Mouse (Mus musculus): ENCODE data around the gene Dmpk. TPM values are rescaled to one million over a fixed set of nuclear protein-coding genes. Genes with fewer than 3 reads are reported as not detected.

The Dmpk gene
- polyA plus RNA-seq, 1 experiment = 294 TPM

GRCm38 (mm10) chr7:19084921-19085473 is 1.3 kb downstream of the Dmpk start:
- H3K27me3 ChIP-seq (ENCODE audit: control insufficient read depth, insufficient read depth, insufficient read length) = no peaks in the 10 kb centered on the region
- H3K36me3 ChIP-seq (ENCODE audit: control insufficient read depth, insufficient read depth) = peaks cover 13% of the 10 kb centered on the region
- peaks cover 10% of the 10 kb centered on the region for H3K79me2 ChIP-seq (ENCODE audit: control insufficient read depth, insufficient read depth)
- H3K4me3 ChIP-seq = peak overlapping the region; percentile 74
- H3ac ChIP-seq (ENCODE audit: control insufficient read depth, insufficient read length) = peak overlapping the region; percentile 15
- H3K4me2 ChIP-seq (ENCODE audit: low read depth) = peak overlapping the region; percentile 99
- TF ChIP-seq POLR2A (IDR thresholded peaks at IDR 0.05; ENCODE audit: insufficient read length, low read depth) = no peak
- no peak for TF ChIP-seq CEBPB (IDR thresholded peaks at IDR 0.05; ENCODE audit: insufficient read depth, poor library complexity, severe bottlenecking)
- peak; percentile 69 for TF ChIP-seq SRF (IDR thresholded peaks at IDR 0.05; ENCODE audit: control insufficient read depth, insufficient read length, low read depth)
- TF ChIP-seq POLR2AphosphoS2 (IDR thresholded peaks at IDR 0.05; ENCODE audit: insufficient read length, low read depth) = peak; percentile 63

DNA sequence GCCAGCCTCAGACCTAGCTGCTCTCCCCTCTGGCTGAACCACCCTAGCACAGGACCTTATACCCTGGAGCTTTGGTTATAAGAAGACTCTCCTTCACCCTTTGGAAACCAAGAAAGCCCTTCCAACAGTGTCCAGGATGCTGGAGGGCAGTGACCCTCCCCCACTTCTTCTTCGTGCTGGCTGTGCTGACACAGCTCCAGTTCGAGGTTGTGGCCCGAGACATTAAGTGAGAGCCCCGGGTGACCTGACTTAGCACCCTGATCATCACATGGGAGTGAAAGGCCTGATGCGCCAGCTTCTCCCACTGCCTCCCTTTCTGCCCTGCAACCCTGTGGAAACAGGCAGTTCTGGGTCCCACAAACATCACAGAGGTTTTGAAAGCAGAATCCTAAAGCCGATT is 1.8 kb downstream of the Dmpk start:
- Histone ChIP-seq H3K79me2 (ENCODE audit: control insufficient read depth, insufficient read depth) (peaks cover 10% of the 10 kb centered on the region), H3K4me3 (peak overlapping the region; percentile 74), H3K27me3 (ENCODE audit: control insufficient read depth, insufficient read depth, insufficient read length) (no peaks in the 10 kb centered on the region), H3K36me3 (ENCODE audit: control insufficient read depth, insufficient read depth) (peaks cover 18% of the 10 kb centered on the region), H3K4me2 (ENCODE audit: low read depth) (peak overlapping the region; percentile 99), H3ac (ENCODE audit: control insufficient read depth, insufficient read length) (peak overlapping the region; percentile 15)
- TF ChIP-seq POLR2A (IDR thresholded peaks at IDR 0.05; ENCODE audit: insufficient read length, low read depth) (peak; percentile 48), CEBPB (IDR thresholded peaks at IDR 0.05; ENCODE audit: insufficient read depth, poor library complexity, severe bottlenecking) (no peak)

DNA sequence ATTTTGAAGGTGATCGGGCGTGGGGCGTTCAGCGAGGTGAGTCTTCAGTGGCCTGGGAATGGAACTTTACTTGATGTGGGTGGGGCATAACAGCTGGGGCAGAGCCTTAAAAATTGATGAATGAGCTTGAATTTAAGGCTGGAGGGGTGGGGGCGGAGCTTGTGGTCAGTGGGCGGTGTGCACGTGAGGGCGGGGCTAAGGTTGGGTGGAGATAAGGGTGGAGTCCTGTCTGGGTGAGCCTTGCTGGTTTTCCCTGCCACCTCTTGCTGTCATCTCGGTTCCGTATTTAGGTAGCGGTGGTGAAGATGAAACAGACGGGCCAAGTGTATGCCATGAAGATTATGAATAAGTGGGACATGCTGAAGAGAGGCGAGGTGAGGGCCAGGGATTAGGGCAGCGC is 2.4 kb downstream of the Dmpk start:
- Histone ChIP-seq H3K4me3 (peak overlapping the region; percentile 74), H3K79me2 (ENCODE audit: control insufficient read depth, insufficient read depth) (peaks cover 8% of the 10 kb centered on the region), H3ac (ENCODE audit: control insufficient read depth, insufficient read length) (peak overlapping the region; percentile 15), H3K27me3 (ENCODE audit: control insufficient read depth, insufficient read depth, insufficient read length) (no peaks in the 10 kb centered on the region), H3K4me2 (ENCODE audit: low read depth) (peak overlapping the region; percentile 99), H3K36me3 (ENCODE audit: control insufficient read depth, insufficient read depth) (peaks cover 18% of the 10 kb centered on the region)
- no peak for TF ChIP-seq MAX (IDR thresholded peaks at IDR 0.05; ENCODE audit: low read depth)
- TF ChIP-seq MYOD1 (IDR thresholded peaks at IDR 0.05; ENCODE audit: control insufficient read depth in 1 of 3, insufficient read length in 2 of 3, low read depth in 2 of 3) = peak in 2 of 3 experiments; percentile 11 to 24
- TF ChIP-seq USF1 (IDR thresholded peaks at IDR 0.05; ENCODE audit: low read depth) = peak; percentile 62
- no peak for TF ChIP-seq SRF (IDR thresholded peaks at IDR 0.05; ENCODE audit: control insufficient read depth, insufficient read length, low read depth)
- TF ChIP-seq POLR2AphosphoS2 (IDR thresholded peaks at IDR 0.05; ENCODE audit: insufficient read length, low read depth) = peak; percentile 74
- TF ChIP-seq MYOG (IDR thresholded peaks at IDR 0.05; ENCODE audit: control insufficient read depth in 1 of 3, insufficient read depth in 1 of 3, insufficient read length in 2 of 3, low read depth in 2 of 3) = peak in 2 of 3 experiments; percentile 16 to 47
- TF ChIP-seq POLR2A (IDR thresholded peaks at IDR 0.05; ENCODE audit: insufficient read length, low read depth) = no peak
- no peak for TF ChIP-seq TCF3 (IDR thresholded peaks at IDR 0.05; ENCODE audit: insufficient read length, low read depth)

DNA sequence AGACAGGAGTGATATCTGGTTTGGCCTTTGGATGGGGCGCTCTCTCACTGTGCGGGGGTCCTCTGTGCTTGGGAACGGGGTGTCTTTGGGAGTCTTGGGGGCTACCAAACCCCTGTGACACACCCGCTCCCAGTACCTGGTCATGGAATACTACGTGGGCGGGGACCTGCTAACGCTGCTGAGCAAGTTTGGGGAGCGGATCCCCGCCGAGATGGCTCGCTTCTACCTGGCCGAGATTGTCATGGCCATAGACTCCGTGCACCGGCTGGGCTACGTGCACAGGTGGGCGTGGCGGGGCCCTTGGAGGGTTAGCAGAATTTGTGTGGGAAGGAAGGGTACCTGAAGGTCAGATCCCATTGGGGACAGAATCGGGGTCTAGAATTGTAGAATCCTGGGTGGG is 3.1 kb downstream of the Dmpk start:
- Histone ChIP-seq H3ac (ENCODE audit: control insufficient read depth, insufficient read length) (no peak overlapping the region), H3K27me3 (ENCODE audit: control insufficient read depth, insufficient read depth, insufficient read length) (no peaks in the 10 kb centered on the region), H3K36me3 (ENCODE audit: control insufficient read depth, insufficient read depth) (peaks cover 18% of the 10 kb centered on the region), H3K4me3 (peak overlapping the region; percentile 74), H3K79me2 (ENCODE audit: control insufficient read depth, insufficient read depth) (peaks cover 1% of the 10 kb centered on the region), H3K4me2 (ENCODE audit: low read depth) (no peak overlapping the region)
- TF ChIP-seq TCF3 (IDR thresholded peaks at IDR 0.05; ENCODE audit: insufficient read length, low read depth) (no peak), CEBPB (IDR thresholded peaks at IDR 0.05; ENCODE audit: insufficient read depth, poor library complexity, severe bottlenecking) (no peak), E2F4 (IDR thresholded peaks at IDR 0.05; ENCODE audit: insufficient read depth) (no peak), TCF12 (IDR thresholded peaks at IDR 0.05; ENCODE audit: insufficient read depth, poor library complexity, severe bottlenecking) (no peak), MYOG (IDR thresholded peaks at IDR 0.05; ENCODE audit: control insufficient read depth in 1 of 3, insufficient read depth in 1 of 3, insufficient read length in 2 of 3, low read depth in 2 of 3) (no peak), SRF (IDR thresholded peaks at IDR 0.05; ENCODE audit: control insufficient read depth, insufficient read length, low read depth) (no peak), MAX (IDR thresholded peaks at IDR 0.05; ENCODE audit: low read depth) (no peak), REST (IDR thresholded peaks at IDR 0.05; ENCODE audit: insufficient read depth, insufficient read length) (no peak), USF1 (IDR thresholded peaks at IDR 0.05; ENCODE audit: low read depth) (no peak), MYOD1 (IDR thresholded peaks at IDR 0.05; ENCODE audit: control insufficient read depth in 1 of 3, insufficient read length in 2 of 3, low read depth in 2 of 3) (no peak), POLR2AphosphoS2 (IDR thresholded peaks at IDR 0.05; ENCODE audit: insufficient read length, low read depth) (no peak), POLR2A (IDR thresholded peaks at IDR 0.05; ENCODE audit: insufficient read length, low read depth) (no peak)

GRCm38 (mm10) chr7:19088813-19089212 is 5.2 kb downstream of the Dmpk start:
- Histone ChIP-seq H3K4me2 (ENCODE audit: low read depth) (no peak overlapping the region), H3K79me2 (ENCODE audit: control insufficient read depth, insufficient read depth) (no peaks in the 10 kb centered on the region), H3K4me3 (no peak overlapping the region), H3ac (ENCODE audit: control insufficient read depth, insufficient read length) (no peak overlapping the region), H3K36me3 (ENCODE audit: control insufficient read depth, insufficient read depth) (peaks cover 18% of the 10 kb centered on the region), H3K27me3 (ENCODE audit: control insufficient read depth, insufficient read depth, insufficient read length) (no peaks in the 10 kb centered on the region)
- TF ChIP-seq POLR2AphosphoS2 (IDR thresholded peaks at IDR 0.05; ENCODE audit: insufficient read length, low read depth) = peak; percentile 10
- no peak for TF ChIP-seq POLR2A (IDR thresholded peaks at IDR 0.05; ENCODE audit: insufficient read length, low read depth)
